Mouse (Mus musculus) neural tube, embryonic 13.5 days (tissue): ENCODE results near the gene Grid2. TPM values are rescaled to one million over a fixed set of nuclear protein-coding genes. Genes with fewer than 3 reads are reported as not detected.

Source experiments
- ATAC-seq: fragments of 200-750 bp; cut with Nextera tagmentation; 2 replicates; pipeline ENCODE4 v1.8.0; 2017; ENCODE audit warnings: low read depth, mild to moderate bottlenecking, moderate TSS enrichment, moderate library complexity
- H3K27ac ChIP-seq: fragments of 300-500 bp; sonication (generic); replicated peaks from 2 replicates; pipeline ENCODE4 v1.5.1; 2015; ENCODE audit warnings: moderate library complexity, mild to moderate bottlenecking, inconsistent platforms
- H3K27me3 ChIP-seq: fragments of 300-500 bp; sonication (generic); 2 replicates; pipeline ENCODE4 v1.6.1; 2015; ENCODE audit warnings: mild to moderate bottlenecking, inconsistent platforms
- H3K36me3 ChIP-seq: fragments of 300-500 bp; sonication (generic); 2 replicates; pipeline ENCODE4 v1.6.1; 2015; ENCODE audit warnings: mild to moderate bottlenecking, inconsistent platforms
- H3K4me1 ChIP-seq: fragments of 300-500 bp; sonication (generic); replicated peaks from 2 replicates; pipeline ENCODE4 v1.6.1; 2015; ENCODE audit warnings: inconsistent platforms
- H3K4me2 ChIP-seq: fragments of 300-500 bp; sonication (generic); 2 replicates; pipeline ENCODE4 v1.6.1; 2015; ENCODE audit warnings: inconsistent platforms, mild to moderate bottlenecking, moderate library complexity
- H3K4me3 ChIP-seq: fragments of 300-500 bp; sonication (generic); 2 replicates; pipeline ENCODE4 v1.5.1; 2015; ENCODE audit warnings: mild to moderate bottlenecking, inconsistent platforms
- H3K9ac ChIP-seq: fragments of 300-500 bp; sonication (generic); 2 replicates; pipeline ENCODE4 v1.6.1; 2015; ENCODE audit warnings: moderate library complexity, mild to moderate bottlenecking, inconsistent platforms
- H3K9me3 ChIP-seq: fragments of 300-500 bp; sonication (generic); 2 replicates; pipeline ENCODE4 v1.6.1; 2016; ENCODE audit warnings: inconsistent platforms
- WGBS: fragments of 180-500 bp; shearing (Covaris S2); methylation state at CpG from one replicate; pipeline ENCODE4 v1.1.7; 2015; 5-methylcytosine and 5-hydroxymethylcytosine counted together
- polyA plus RNA-seq: library from polyadenylated mRNA; unstranded; fragments of >200 nt; fragmentation: Nextera tagmentation; extraction: Ambion mirVana; gene quantifications from 2 replicates; pipeline ENCODE4 v1.2.1, GENCODE M21; 2015

Grid2 gene
- polyA plus RNA-seq, 1 experiment from 2014 or later: 9.6 TPM

DNA sequence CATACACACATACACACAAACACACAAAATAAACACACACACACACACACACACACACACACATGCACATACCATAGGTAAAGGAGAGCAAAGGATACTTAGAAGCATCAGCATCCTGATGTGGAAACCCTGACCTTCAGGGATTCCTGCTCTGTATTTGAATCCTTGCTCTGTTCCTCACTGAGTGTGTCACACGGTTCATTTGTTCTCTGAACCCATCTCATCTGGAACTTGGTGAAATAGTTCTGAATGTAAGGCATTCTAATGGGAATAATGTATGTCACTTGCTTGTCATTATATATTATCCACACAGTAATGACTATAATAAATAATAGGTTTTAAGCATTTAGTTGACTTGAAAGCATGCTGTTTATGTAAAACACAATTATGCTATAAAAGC lies 1173.2 kb downstream of the Grid2 start:
- Histone ChIP-seq H3K9ac (no peak overlapping the region), H3K4me2 (no peak overlapping the region), H3K27me3 (no peaks in the 10 kb centered on the region), H3K4me1 (no peaks in the 10 kb centered on the region), H3K9me3 (no peaks in the 10 kb centered on the region), H3K27ac (no peak overlapping the region), H3K4me3 (no peak overlapping the region), H3K36me3 (no peaks in the 10 kb centered on the region)
- ATAC-seq: no peak
- WGBS: 32% methylated on average over 1 of the region's 1 CpGs

DNA sequence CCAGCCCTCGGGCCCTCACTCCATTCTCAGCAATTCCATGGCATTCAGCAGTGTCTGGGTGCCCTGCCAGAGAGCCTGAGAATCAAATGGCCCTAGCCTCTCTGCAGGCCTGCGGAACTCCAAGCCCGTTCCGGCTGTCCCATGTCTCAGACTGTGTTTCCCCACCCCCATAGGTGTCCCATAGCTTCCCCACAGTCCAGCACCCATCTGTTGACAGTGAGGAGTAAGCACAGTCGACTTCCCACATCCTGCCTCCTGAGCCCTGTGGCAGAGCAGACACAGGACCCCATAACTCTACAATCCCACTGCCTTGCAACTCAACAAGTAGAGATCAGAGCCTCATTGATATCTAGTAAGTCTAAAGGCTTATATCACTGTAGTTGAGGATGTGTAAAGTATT lies 1192.5 kb downstream of the Grid2 start:
- Histone ChIP-seq H3K4me1 (0 out of 2 replicates have a peak, but pooled peaks cover 7% of the 10 kb centered on the region), H3K4me3 (no peak overlapping the region), H3K9me3 (no peaks in the 10 kb centered on the region), H3K9ac (no peak overlapping the region), H3K27ac (no peak overlapping the region), H3K27me3 (no peaks in the 10 kb centered on the region), H3K4me2 (no peak overlapping the region), H3K36me3 (no peaks in the 10 kb centered on the region)
- WGBS: 77% methylated on average over 5 of the region's 5 CpGs
- no peak for ATAC-seq

DNA sequence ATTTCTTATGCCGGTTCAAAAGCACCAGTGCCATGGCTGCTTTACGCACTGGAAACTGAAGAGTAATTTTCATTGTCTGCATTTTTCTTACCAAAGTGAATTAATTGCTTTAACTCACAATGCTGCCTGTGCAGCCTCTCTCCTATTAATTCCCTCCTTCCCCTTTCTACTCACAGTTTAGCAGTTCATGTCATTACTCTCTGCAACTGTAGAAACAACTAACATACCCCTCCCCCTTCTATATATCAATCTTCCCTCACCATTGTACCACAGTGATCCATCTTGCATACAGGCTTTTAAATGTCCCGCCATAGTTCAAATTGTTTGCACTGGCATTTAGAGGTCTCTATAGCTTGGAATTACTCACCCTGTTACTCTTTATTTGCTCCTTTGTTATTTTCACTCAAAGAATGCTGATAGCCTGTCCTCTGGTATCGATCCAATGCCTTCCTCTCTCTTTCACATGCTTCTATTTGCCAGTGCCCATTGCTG lies 1193.2 kb downstream of the Grid2 start:
- H3K4me3 ChIP-seq: no peak overlapping the region
- WGBS: 27% methylated on average over 4 of the region's 4 CpGs
- ATAC-seq: no peak
- no peaks in the 10 kb centered on the region for H3K27me3 ChIP-seq
- H3K9me3 ChIP-seq: no peaks in the 10 kb centered on the region
- no peaks in the 10 kb centered on the region for H3K36me3 ChIP-seq
- H3K4me1 ChIP-seq: 0 out of 2 replicates have a peak, but pooled peaks cover 7% of the 10 kb centered on the region
- H3K27ac ChIP-seq: no peak overlapping the region
- H3K4me2 ChIP-seq: no peak overlapping the region
- no peak overlapping the region for H3K9ac ChIP-seq

GRCm38 (mm10) chr6:64450770-64451169 lies 1195.1 kb downstream of the Grid2 start:
- Histone ChIP-seq H3K4me2 (no peak overlapping the region), H3K9ac (no peak overlapping the region), H3K4me3 (no peak overlapping the region), H3K27ac (no peak overlapping the region), H3K27me3 (no peaks in the 10 kb centered on the region), H3K36me3 (no peaks in the 10 kb centered on the region), H3K9me3 (no peaks in the 10 kb centered on the region), H3K4me1 (0 out of 2 replicates have a peak, but pooled peaks cover 7% of the 10 kb centered on the region)
- 94% methylated on average over 3 of the region's 3 CpGs for WGBS
- ATAC-seq: no peak

DNA sequence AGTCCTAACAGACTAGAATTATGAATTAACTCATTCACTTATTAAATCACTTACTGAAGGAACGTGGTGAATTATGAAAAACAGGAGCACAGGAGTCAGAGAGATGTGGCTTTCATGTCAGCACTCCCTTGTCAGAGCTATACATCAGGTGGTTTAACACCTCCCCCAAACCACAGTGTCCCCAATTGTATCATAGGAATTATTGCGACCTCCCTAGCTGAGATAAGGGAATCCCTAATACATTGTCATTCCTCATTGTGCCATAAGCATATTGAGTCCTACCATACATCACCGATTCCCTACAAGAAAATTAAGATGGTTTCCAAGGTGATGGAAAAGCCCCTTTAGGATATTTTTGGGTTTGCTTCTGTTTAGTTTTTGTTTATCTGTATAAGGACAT lies 1224.2 kb downstream of the Grid2 start:
- 0 out of 2 replicates have a peak, but pooled peaks cover 3% of the 10 kb centered on the region for H3K4me1 ChIP-seq
- no peak overlapping the region for H3K27ac ChIP-seq
- H3K4me3 ChIP-seq: no peak overlapping the region
- 66% methylated on average over 3 of the region's 3 CpGs for WGBS
- ATAC-seq: 0 out of 2 replicates have a peak, but pooled peaks have one; percentile 40
- no peaks in the 10 kb centered on the region for H3K9me3 ChIP-seq
- H3K27me3 ChIP-seq: no peaks in the 10 kb centered on the region
- H3K4me2 ChIP-seq: no peak overlapping the region
- no peak overlapping the region for H3K9ac ChIP-seq
- no peaks in the 10 kb centered on the region for H3K36me3 ChIP-seq

GRCm38 (mm10) chr6:64480592-64480991 lies 1224.9 kb downstream of the Grid2 start:
- H3K9me3 ChIP-seq: no peaks in the 10 kb centered on the region
- ATAC-seq: 0 out of 2 replicates have a peak, but pooled peaks have one; percentile 40
- H3K4me3 ChIP-seq: no peak overlapping the region
- 62% methylated on average over 2 of the region's 2 CpGs for WGBS
- no peak overlapping the region for H3K9ac ChIP-seq
- no peaks in the 10 kb centered on the region for H3K36me3 ChIP-seq
- no peak overlapping the region for H3K27ac ChIP-seq
- 0 out of 2 replicates have a peak, but pooled peaks cover 3% of the 10 kb centered on the region for H3K4me1 ChIP-seq
- H3K27me3 ChIP-seq: no peaks in the 10 kb centered on the region
- H3K4me2 ChIP-seq: no peak overlapping the region

DNA sequence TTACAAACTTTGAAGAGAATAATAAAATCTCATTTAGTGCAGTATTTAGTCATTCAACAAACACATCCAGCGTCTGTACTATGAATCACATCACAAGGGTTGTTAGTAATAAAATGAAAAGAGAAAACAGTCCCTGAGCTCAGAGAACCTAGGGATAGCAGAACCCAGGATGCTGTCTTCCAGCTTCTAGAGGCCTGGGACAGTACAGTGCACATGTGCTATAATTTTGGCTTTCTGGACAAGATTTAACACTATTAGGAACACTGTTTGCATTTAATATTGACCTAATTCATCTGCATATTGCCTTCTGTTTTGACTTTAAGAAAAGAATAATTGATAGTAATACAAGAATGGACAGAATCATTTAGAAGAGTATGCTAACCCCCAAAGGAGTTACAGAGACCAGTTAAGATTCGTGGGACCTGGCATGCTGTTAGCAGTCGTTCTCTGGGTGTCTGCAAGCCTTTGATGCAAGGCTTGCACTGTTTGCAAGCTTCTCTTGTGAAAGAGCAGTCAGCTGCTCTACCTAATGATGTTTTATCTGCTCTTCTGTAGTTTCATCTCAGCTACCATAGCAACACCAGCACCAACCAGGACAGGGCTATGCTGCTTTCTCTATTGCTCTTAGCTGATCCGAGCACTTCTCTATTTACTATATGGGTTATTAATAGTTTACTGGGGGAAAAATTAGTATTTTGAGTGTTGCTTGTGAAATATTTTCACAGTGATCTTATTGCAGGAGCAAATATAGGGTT lies 1234.8 kb downstream of the Grid2 start:
- H3K4me3 ChIP-seq: no peak overlapping the region
- WGBS: 56% methylated on average over 4 of the region's 4 CpGs
- H3K9ac ChIP-seq: no peak overlapping the region
- H3K36me3 ChIP-seq: no peaks in the 10 kb centered on the region
- ATAC-seq: peak; percentile 69; the same call in 1 of the 2 replicates
- no peak overlapping the region for H3K4me2 ChIP-seq
- H3K27me3 ChIP-seq: no peaks in the 10 kb centered on the region
- H3K9me3 ChIP-seq: no peaks in the 10 kb centered on the region
- H3K27ac ChIP-seq: no peak overlapping the region
- H3K4me1 ChIP-seq: peaks cover 4% of the 10 kb centered on the region; the same call in 1 of the 2 replicates

GRCm38 (mm10) chr6:64504394-64504793 lies 1248.7 kb downstream of the Grid2 start:
- H3K36me3 ChIP-seq: no peaks in the 10 kb centered on the region

GRCm38 (mm10) chr6:64542168-64542567 lies 1286.5 kb downstream of the Grid2 start:
- Histone ChIP-seq H3K9ac (no peak overlapping the region), H3K27ac (no peak overlapping the region), H3K4me1 (no peaks in the 10 kb centered on the region), H3K4me3 (no peak overlapping the region), H3K27me3 (no peaks in the 10 kb centered on the region), H3K4me2 (no peak overlapping the region), H3K36me3 (no peaks in the 10 kb centered on the region), H3K9me3 (no peaks in the 10 kb centered on the region)
- no peak for ATAC-seq
- WGBS: 72% methylated on average over 3 of the region's 3 CpGs

More at GRCm38 (mm10) chr6:64504394-64504793, 1248.7 kb downstream of the Grid2 start:
- ATAC-seq: no peak
- no peaks in the 10 kb centered on the region for H3K27me3 ChIP-seq
- no peak overlapping the region for H3K27ac ChIP-seq
- H3K4me1 ChIP-seq: no peaks in the 10 kb centered on the region
- no peak overlapping the region for H3K4me2 ChIP-seq
- H3K9me3 ChIP-seq: no peaks in the 10 kb centered on the region
- H3K4me3 ChIP-seq: no peak overlapping the region
- H3K9ac ChIP-seq: no peak overlapping the region
- WGBS: 71% methylated on average over 1 of the region's 1 CpGs

GRCm38 (mm10) chr6:64553645-64554044 lies 1298.0 kb downstream of the Grid2 start:
- no peaks in the 10 kb centered on the region for H3K36me3 ChIP-seq
- H3K4me1 ChIP-seq: no peaks in the 10 kb centered on the region
- no peak overlapping the region for H3K27ac ChIP-seq
- no peak overlapping the region for H3K4me3 ChIP-seq
- ATAC-seq: no peak
- H3K27me3 ChIP-seq: no peaks in the 10 kb centered on the region
- H3K4me2 ChIP-seq: no peak overlapping the region
- no peaks in the 10 kb centered on the region for H3K9me3 ChIP-seq
- no peak overlapping the region for H3K9ac ChIP-seq
- 82% methylated on average over 3 of the region's 3 CpGs for WGBS

DNA sequence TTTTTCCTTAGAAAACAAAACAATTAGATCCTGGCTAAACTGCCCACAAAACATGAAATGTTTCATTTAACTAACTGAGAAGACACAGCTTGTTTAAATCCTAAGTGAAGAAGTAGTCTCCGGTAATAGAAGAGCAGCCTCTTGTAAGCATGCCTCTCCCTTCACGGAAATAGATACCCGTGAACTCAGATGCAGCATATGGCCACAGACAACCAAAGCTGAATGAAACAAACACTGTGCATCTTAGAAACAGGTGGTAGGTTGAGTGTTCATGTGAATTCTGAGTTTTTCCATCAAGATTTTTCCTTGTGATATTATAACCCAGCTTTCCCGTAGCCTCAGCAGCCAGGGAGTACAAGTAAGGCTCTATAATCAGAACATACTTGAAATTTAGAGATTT lies 1299.5 kb downstream of the Grid2 start:
- H3K9ac ChIP-seq: no peak overlapping the region
- H3K4me1 ChIP-seq: no peaks in the 10 kb centered on the region
- 84% methylated on average over 4 of the region's 4 CpGs for WGBS
- no peaks in the 10 kb centered on the region for H3K9me3 ChIP-seq
- H3K27me3 ChIP-seq: no peaks in the 10 kb centered on the region
- H3K36me3 ChIP-seq: no peaks in the 10 kb centered on the region
- H3K27ac ChIP-seq: no peak overlapping the region
- no peak for ATAC-seq
- H3K4me2 ChIP-seq: no peak overlapping the region
- no peak overlapping the region for H3K4me3 ChIP-seq

GRCm38 (mm10) chr6:64568599-64568998 lies 1312.9 kb downstream of the Grid2 start:
- no peak for ATAC-seq
- H3K36me3 ChIP-seq: no peaks in the 10 kb centered on the region
- H3K27me3 ChIP-seq: no peaks in the 10 kb centered on the region

More at GRCm38 (mm10) chr6:64568599-64568998, 1312.9 kb downstream of the Grid2 start:
- Histone ChIP-seq H3K4me3 (no peak overlapping the region), H3K27ac (no peak overlapping the region), H3K4me1 (no peaks in the 10 kb centered on the region), H3K9ac (no peak overlapping the region), H3K9me3 (no peaks in the 10 kb centered on the region), H3K4me2 (no peak overlapping the region)
- 73% methylated on average over 5 of the region's 5 CpGs for WGBS
